Mouse (Mus musculus) ES-E14 (cell line): ENCODE measurements around the gene Cd6.

Source experiments
- HCFC1 ChIP-seq: IDR thresholded peaks from 2 replicates; pipeline ENCODE4 v1.6.1; 2012; ENCODE audit warnings: low read length, inconsistent platforms, borderline replicate concordance; ENCODE audit not compliant: insufficient read depth
- MAFK ChIP-seq: IDR thresholded peaks from 2 replicates; pipeline ENCODE4 v1.6.1; 2014; ENCODE audit warnings: mild to moderate bottlenecking, low read depth, low read length, inconsistent platforms; ENCODE audit not compliant: insufficient read depth
- ZC3H11A ChIP-seq: IDR thresholded peaks from 2 replicates; pipeline ENCODE4 v1.6.1; 2012; ENCODE audit warnings: low read depth, mild to moderate bottlenecking, inconsistent platforms, low read length, borderline replicate concordance
- ZNF384 ChIP-seq: IDR thresholded peaks from 2 replicates; pipeline ENCODE4 v1.6.1; 2012; ENCODE audit warnings: low read depth, low read length, inconsistent platforms

- TF ChIP-seq MAFK (no peak), ZC3H11A (no peak), ZNF384 (no peak), HCFC1 (no peak)
These were observed 72.7 kb downstream of the Cd6 start for GRCm38 (mm10) chr19:10757125-10757524.
